1 mouse cellular context compared by ENCODE assay signal in the genomic region with DNA sequence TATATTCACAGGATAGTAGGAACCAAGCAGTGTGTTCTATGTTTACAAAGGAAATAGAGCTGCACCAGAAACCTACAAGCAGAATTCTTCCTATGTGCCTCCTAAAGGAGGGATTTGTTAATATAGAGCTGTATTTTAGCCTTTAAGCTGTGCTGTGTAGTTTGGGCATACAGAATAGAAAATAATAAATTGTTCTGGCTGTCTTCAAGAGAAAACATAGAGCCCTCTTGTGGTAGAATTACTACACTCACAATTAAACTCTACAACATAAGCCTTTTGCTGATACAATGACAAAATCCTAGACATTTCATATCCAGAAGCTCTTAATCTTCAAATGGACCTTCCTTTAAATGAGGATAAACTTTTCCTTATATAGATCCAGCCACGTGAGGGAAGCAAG.
TF ChIP-seq lines count a peak whose summit lies in the region.

No protein-coding gene starts in this region.

TF ChIP-seq in CH12.LX, 34 proteins besides CTCF, POLR2A, EP300 and RAD21 (continued from another document):
- no peak for TF ChIP-seq CHD1 (IDR thresholded peaks at IDR 0.05; ENCODE audit: low read depth, low read length)
- peak; percentile 36; the same call in 1 of the 2 replicates for TF ChIP-seq ZC3H11A (IDR thresholded peaks at IDR 0.05; ENCODE audit: low read depth, low read length)
